ENCODE assay signal across 10 mouse cellular contexts in the genomic region with DNA sequence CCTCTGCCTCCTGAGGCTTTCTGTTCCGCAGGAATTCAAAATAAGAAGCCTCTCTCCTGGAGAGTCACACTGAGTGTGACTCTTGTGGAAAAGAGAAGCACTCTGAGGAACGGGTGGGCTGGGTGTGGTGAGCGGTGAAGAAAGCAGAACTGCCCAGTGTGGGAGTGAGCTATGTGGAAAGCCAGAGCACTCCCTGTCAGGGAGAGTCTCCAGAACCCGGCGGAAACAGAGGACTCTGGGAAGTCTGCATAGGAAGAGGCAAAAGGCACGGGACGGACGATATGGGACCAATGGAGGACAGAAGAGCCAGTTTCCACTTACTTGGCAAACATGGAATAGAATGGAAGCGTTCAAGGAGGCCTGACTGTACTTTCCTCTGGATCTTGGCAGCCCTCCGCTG. TPM values are rescaled to one million over a fixed set of nuclear protein-coding genes. Genes with fewer than 3 reads are reported as not detected.
DNase-seq lines count a peak whose midpoint lies in the region; ATAC-seq and TF ChIP-seq lines count a peak whose summit lies in the region.
"Had no signal": no experiment of that assay in that cellular context is flagged by ENCODE, and none has a peak within 500 bp of the region (broad histone marks: within the 10 kb centered on the region; RNA-seq: fewer than 3 reads in every experiment).

No protein-coding gene starts in this region.

- H3K4me1 ChIP-seq in kidney, adult 2 months (ENCODE audit: control insufficient read depth, insufficient read depth, low read length): no peaks in the 10 kb centered on the region
- H3K4me1 ChIP-seq in forebrain, embryonic 16.5 days (replicated peaks; ENCODE audit: control insufficient read depth, insufficient read depth, low read length): peaks cover 36% of the 10 kb centered on the region
- peaks cover 5% of the 10 kb centered on the region for H3K4me1 ChIP-seq in midbrain, embryonic 15.5 days

- no peak overlapping the region for H3K4me3 ChIP-seq in kidney, adult 2 months (ENCODE audit: insufficient read depth, low read depth, low read length)
- no peak overlapping the region for H3K4me3 ChIP-seq in forebrain, embryonic 16.5 days (replicated peaks; ENCODE audit: low read length)
- H3K4me3 ChIP-seq in midbrain, embryonic 15.5 days: no peak overlapping the region
- H3K4me3 ChIP-seq: left cerebral cortex, adult 2 months had no signal

- no peak overlapping the region for H3K4me2 ChIP-seq in forebrain, embryonic 16.5 days (ENCODE audit: low read length)
- no peak overlapping the region for H3K4me2 ChIP-seq in midbrain, embryonic 15.5 days

- 62% methylated on average over 10 of the region's 10 CpGs for WGBS in kidney, adult 2 months
- 91% methylated on average over 10 of the region's 10 CpGs for WGBS in forebrain, embryonic 16.5 days
- 92% methylated on average over 10 of the region's 10 CpGs for WGBS in midbrain, embryonic 15.5 days

- no peaks in the 10 kb centered on the region for H3K36me3 ChIP-seq in kidney, adult 2 months (ENCODE audit: control insufficient read depth, insufficient read depth, low read length)
- H3K36me3 ChIP-seq in forebrain, embryonic 16.5 days (ENCODE audit: control insufficient read depth, insufficient read depth): peaks cover 8% of the 10 kb centered on the region; the same call in 1 of the 2 replicates
- H3K36me3 ChIP-seq in midbrain, embryonic 15.5 days (replicated peaks): 0 out of 2 replicates have a peak, but pooled peaks cover 7% of the 10 kb centered on the region

- no peak overlapping the region for H3K27ac ChIP-seq in kidney, adult 2 months (ENCODE audit: insufficient read depth, low read depth, low read length)
- no peak overlapping the region for H3K27ac ChIP-seq in forebrain, embryonic 16.5 days (ENCODE audit: low read length)
- H3K27ac ChIP-seq in midbrain, embryonic 15.5 days: no peak overlapping the region

- H3K9ac ChIP-seq in forebrain, embryonic 16.5 days (replicated peaks; ENCODE audit: low read depth, low read length): no peak overlapping the region
- H3K9ac ChIP-seq in midbrain, embryonic 15.5 days: no peak overlapping the region

- TF ChIP-seq POLR2A in kidney, adult 2 months (IDR thresholded peaks at IDR 0.05; ENCODE audit: low read depth, low read length): no peak

- intact Hi-C loops in heart, postnatal 10 days (cut with DNase I): no loop called here

- peak; percentile 84 for ATAC-seq in monocyte, adult 5-6 weeks (replicated peaks; ENCODE audit: insufficient number of reproducible peaks, low FRiP score, low TSS enrichment, poor library complexity, severe bottlenecking)
- ATAC-seq in forebrain, embryonic 16.5 days: no peak
- no peak for ATAC-seq in midbrain, embryonic 15.5 days (replicated peaks)

- H3K9me3 ChIP-seq in forebrain, embryonic 16.5 days (ENCODE audit: control insufficient read depth, low read length): no peaks in the 10 kb centered on the region
- H3K9me3 ChIP-seq in midbrain, embryonic 15.5 days: no peaks in the 10 kb centered on the region

- no peak for TF ChIP-seq CTCF in kidney, adult 2 months (conservative IDR thresholded peaks at IDR 0.05; ENCODE audit: insufficient read depth, insufficient read length, low read depth, low read length)

- peak; percentile 30 for DNase-seq in kidney, adult 2 months
- DNase-seq in kidney, adult 18-20 months: no peak
- peak; percentile 46 for DNase-seq in NIH3T3 (ENCODE audit: low read depth)
- peak; percentile 58 to 70 for DNase-seq in heart, postnatal 10 days
- DNase-seq in layer of hippocampus, postnatal 10 days (ENCODE audit: low spot score in 2 of 2): no peak
- DNase-seq: cerebellum, adult 8-10 months had no signal

- H3K27me3 ChIP-seq in kidney, adult 2 months (replicated peaks; ENCODE audit: control insufficient read depth, insufficient read depth, low read length): no peaks in the 10 kb centered on the region
- H3K27me3 ChIP-seq in forebrain, embryonic 16.5 days (replicated peaks; ENCODE audit: control insufficient read depth, insufficient read depth, low read length): no peaks in the 10 kb centered on the region
- H3K27me3 ChIP-seq in midbrain, embryonic 15.5 days (replicated peaks): no peaks in the 10 kb centered on the region

RNA-seq across cellular contexts. Expression of a gene that starts 9.0 kb away (rescaled TPM):
- 9.1 and 10.1 TPM in 2 replicates for polyA plus RNA-seq in kidney, adult 2 months (2012; rRNA removed)
- 10 to 100 TPM; 14.4 to 17.9 TPM for total RNA-seq in heart, postnatal 10 days (2021)
- 27.2 to 29.6 TPM (median 27.3 TPM) in 3 replicates for total RNA-seq in monocyte, adult 5-6 weeks (2017)
- polyA plus RNA-seq in forebrain, embryonic 16.5 days (2015; fragmentation: Nextera tagmentation; extraction: Ambion mirVana): 50.4 and 61.7 TPM in 2 replicates
- 10 to 100 TPM; 12.8 to 15.5 TPM for total RNA-seq in layer of hippocampus, postnatal 10 days (2021)
- polyA plus RNA-seq in midbrain, embryonic 15.5 days (2015; fragmentation: Nextera tagmentation; extraction: Ambion mirVana): 27.9 and 29.4 TPM in 2 replicates

Comparison
In these comparisons a context has a peak if more than half of its experiments do, and no peak if none do; other contexts are left out.
1. DNase-seq: peak in kidney, adult 2 months (single experiment), NIH3T3 (single experiment) and heart, postnatal 10 days (2 of 2); none in kidney, adult 18-20 months (single experiment) and layer of hippocampus, postnatal 10 days (0 of 2).